Mouse (Mus musculus): ENCODE measurements around the gene Gbx2.

DNA sequence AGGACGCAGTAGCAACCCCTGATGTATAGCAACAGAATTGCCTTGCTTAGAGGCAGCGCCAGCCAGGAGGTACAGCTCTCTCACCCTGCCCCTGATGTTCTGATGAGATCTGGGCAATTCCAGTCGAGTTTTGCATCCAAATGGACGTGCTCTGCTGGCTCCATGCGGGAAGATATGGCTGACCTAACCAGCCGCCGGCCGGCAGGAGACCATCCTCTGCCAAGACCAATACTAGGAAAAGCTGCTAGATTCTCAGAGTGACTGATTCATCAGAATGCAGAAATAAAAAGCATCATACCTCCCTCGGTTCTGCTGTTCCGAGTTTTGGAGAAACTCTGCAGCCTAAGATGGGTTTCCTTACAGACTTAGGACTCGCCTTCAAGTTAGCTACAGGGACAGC is 52.5 kb downstream of the Gbx2 start:
- TF ChIP-seq GATA1 (IDR thresholded peaks at IDR 0.05; ENCODE audit: borderline replicate concordance, low read length), result no peak
- no peak for TF ChIP-seq FLI1 (IDR thresholded peaks at IDR 0.05; ENCODE audit: low read length)
